Mouse (Mus musculus): Measurements from ENCODE around the gene Braf.

Braf gene

GRCm38 (mm10) chr6:39607365-39607764 lies 117.9 kb downstream of the Braf start:
- DNase-seq (ENCODE audit: low read depth, low spot score) = no peak

- no peak for DNase-seq (ENCODE audit: low read depth, low spot score)
Measured at GRCm38 (mm10) chr6:39606862-39607261, 118.4 kb downstream of the Braf start.

- DNase-seq (ENCODE audit: low read depth, low spot score) = no peak
Measured at GRCm38 (mm10) chr6:39606056-39606455, 119.2 kb downstream of the Braf start.

DNA sequence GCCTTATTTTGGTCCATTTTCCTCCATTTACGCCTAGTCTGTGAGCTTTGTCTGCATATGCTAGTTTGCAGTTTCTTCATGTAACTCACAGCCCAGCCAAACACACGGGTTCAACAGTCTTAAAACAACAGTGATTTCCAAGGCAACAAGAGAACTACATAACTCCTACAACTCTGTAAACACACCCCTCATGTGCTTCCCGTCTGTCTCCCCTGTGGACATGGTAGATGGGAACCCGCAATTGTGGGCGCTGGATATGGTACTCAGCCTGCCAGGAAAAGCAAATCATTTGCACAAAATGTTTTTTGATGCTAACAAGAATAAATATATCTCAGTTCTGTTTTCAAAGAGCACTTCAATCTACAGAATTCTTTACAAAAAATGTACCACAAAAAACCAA lies 120.7 kb downstream of the Braf start:
- no peak for DNase-seq (ENCODE audit: low read depth, low spot score)

DNA sequence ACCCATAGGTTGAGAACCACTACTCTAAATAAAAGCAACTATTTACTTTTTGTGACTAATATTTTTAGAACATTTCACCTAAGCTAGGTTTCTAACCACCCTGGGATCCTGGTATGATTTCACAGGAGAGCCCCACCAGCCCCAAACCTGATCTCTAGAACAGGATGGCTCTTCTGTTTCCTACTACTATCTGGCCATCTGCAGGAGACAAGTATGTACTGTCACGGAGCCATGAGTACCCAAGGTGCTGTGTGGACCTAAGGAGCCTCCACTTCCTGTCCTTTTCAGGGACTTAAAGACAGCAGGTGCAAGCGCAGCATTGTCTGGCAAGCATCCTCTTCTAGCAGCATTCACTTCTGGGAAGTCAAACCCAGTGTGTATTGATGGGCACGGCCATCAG lies 123.4 kb downstream of the Braf start:
- DNase-seq (ENCODE audit: low read depth, low spot score) = no peak

DNA sequence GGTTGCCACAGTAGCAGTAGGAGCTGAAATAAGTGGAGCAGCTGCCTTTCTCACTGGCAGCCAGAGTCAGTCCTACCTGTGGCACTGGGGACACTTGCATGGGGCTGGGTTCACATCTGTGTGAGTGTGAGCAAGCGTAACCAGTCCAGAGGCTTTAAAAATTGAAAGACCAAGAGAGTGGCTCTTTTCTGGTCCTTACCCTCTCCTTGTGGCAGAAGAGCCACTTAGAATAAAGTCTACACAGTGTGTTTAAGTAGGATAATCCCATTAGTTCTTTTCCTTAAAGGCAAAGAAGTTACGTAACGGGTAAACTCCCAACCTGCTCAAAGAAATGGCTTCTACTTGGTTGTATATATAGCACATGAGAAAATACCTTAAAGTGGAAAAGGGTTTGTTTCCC lies 124.4 kb downstream of the Braf start:
- DNase-seq (ENCODE audit: low read depth, low spot score) = no peak

DNA sequence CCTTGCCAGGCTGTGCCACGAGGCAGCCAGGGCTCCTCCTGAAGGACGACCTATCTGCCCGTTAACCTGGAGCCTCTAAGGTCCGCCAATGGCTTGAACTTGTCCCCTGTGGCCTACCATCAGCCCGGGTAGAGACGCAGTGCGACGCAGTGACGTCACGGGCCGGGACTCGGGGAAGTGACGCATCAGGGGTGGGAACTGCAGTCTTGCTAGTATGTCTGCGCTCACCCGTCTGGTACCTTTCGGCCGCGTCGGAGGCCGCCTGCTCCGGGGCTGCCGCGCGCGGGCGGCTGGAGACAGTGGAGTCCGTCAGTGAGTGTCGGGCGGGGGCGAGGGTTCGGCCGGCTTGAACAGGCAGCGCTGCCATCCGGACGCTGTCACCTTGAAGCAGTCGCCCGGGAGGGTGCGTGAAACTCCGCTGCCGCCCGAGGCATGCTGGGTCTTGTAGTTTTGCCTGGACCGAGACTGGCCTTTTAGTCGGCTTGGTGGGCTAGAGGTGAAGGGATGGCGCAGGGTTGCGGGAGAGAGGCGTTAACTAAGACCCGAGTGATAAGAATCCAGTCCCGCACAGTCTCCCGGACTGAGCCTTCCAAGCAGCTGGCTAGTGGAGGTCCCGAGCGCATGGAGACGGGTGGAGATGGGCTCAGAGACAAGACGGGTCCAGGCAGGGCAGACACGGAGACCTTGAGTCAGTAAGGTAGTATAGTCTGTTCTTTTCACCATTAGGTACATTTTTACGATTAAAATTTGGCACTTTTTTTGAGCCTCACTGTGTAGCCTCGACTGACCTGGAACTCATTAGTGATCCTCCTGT lies 132.7 kb downstream of the Braf start, which contains the start of gene Ndufb2:
Gene Ndufb2 (plus strand): TSS at position 174 of the 814 bp plus-strand sequence.
- peak; percentile 94 for DNase-seq (ENCODE audit: low read depth, low spot score)

GRCm38 (mm10) chr6:39591481-39591880 lies 133.8 kb downstream of the Braf start:
- DNase-seq (ENCODE audit: low read depth, low spot score) = no peak

DNA sequence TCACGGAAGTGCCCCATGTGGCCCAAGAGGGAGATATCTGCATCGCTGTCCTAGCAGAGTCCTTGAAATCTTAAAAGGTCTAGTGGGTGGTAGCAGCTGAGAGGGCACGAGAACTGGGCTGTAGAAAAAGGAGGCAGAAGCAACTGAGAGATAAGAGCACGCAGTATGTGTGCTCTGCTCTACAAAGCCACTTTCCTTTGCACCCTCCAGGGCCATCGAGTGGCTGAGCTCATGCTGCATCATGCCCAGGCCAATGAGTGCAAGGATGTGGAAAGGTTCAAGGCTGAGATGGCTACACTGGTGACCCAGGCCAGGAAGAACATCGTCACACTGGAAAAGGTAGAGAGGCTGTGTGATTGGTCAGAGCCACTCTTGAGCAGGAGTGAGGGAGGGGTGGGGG lies 139.7 kb downstream of the Braf start, which contains the start of gene Gm42420:
Gene Gm42420 (plus strand): TSS at position 237 of the 400 bp plus-strand sequence.
- DNase-seq (ENCODE audit: low read depth, low spot score) = no peak

DNA sequence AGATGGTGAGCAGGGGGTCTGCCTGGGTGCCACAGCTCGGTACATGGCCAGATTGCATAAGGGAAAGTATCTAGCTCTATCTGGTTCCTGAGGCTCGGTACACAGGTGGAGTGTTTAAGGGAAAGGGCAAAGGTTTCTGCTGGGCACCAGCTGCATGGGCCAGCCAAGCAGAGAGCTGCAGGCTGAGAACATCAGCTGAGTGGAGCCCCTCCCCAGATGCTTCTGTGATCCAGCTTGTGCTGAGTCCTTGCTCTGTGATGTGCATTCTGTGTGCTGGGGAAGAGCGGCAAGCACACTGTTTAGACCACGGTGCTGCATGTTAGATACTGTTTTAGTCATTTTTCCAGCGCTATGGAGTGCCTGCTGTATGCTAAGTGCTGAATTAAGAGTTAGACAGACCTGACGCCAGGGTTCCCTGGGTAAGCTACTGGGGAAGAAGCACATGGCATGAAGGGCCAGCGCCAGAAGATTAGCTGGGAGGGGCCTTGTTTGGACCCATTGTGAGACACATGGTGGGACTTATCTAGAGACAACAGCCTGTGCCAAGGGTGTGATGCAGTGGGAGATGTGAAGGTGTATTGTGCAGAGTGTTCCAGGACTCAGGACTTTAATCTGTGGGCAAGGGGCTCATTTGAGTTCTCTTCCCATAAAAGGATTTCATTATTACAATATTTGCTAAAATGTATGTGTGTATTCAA lies 144.0 kb downstream of the Braf start:
- DNase-seq (ENCODE audit: low read depth, low spot score) = no peak

DNA sequence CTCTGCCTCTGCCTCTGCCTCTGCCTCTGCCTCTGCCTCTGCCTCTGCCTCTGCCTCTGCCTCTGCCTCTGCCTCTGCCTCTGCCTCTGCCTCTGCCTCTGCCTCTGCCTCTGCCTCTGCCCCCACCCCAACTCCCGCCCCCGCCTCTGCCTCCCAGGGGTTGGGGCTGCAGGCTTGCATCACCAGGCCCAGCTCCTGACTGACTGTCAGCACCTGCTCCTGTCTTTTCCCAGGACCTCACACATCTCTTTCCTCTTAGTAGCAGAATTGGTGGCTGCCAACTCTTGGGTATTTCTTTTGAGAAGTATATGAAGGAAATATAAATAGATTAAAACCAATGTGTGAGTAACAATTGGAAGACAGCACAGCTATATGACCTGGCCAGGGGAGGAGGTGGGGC lies 144.7 kb downstream of the Braf start:
- DNase-seq (ENCODE audit: low read depth, low spot score) = no peak

- DNase-seq (ENCODE audit: low read depth, low spot score) = no peak
Measured at GRCm38 (mm10) chr6:39579552-39579951, 145.7 kb downstream of the Braf start.

- no peak for DNase-seq (ENCODE audit: low read depth, low spot score)
Measured at GRCm38 (mm10) chr6:39574951-39575350, 150.3 kb downstream of the Braf start.

DNA sequence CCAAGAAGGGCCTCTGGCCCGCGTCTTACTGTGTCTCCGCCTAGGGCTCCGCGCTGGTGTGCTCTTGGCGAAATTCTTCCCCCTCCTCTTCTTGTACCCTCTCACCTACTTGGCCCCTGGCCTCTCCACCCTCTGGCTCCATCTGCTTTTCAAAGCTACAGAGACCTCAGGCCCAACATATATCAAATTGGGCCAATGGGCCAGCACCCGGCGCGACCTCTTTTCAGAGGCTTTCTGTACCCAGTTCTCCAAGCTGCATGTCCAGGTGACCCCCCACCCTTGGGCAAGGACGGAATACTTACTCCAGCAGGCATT lies 150.8 kb downstream of the Braf start:
- no peak for DNase-seq (ENCODE audit: low read depth, low spot score)

GRCm38 (mm10) chr6:39573791-39574554 lies 151.3 kb downstream of the Braf start, which contains the start of gene Adck2:
Gene Adck2, plus strand, starts transcription at chr6:39573873.
- peak; percentile 73 for DNase-seq (ENCODE audit: low read depth, low spot score)

DNA sequence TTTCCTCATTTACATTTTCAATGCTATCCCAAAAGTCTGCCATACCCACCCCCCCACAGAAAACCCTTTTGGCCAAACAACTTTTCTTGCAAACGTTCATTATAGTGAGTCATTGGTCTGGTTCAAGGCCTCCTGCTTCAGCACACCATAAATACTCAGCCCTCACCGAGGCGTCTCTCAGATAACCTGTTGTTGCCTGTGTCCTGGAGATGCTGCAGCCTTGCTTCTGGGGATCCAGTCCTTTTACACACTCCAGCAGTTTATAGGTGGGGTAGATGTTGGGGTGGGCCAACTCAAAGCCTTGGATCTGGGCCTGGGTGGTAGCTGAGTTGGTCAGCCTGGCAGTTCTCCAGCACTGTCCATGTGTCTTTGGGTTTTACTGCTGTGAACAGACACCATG lies 154.8 kb downstream of the Braf start:
- no peak for DNase-seq (ENCODE audit: low read depth, low spot score)

DNA sequence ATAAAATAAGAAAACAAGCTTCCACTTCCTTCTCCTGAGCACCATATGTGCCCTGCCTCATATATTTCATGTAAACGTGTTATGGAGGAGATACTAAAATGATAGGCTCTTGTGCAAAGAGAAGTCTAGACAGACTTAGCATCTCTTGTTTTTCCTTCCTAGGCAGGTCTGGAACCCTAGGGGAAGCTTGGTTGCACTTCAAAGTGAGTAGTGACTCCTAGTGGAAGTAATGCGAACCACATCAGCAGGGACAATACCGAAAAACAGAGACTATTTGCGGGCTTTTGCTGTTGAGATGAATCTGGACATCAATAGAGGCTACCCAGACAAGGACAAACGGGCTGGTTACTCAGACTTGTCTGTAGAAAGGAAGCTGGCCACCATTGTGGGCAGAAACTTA lies 157.7 kb downstream of the Braf start:
- DNase-seq (ENCODE audit: low read depth, low spot score) = peak; percentile 64

- DNase-seq (ENCODE audit: low read depth, low spot score) = peak; percentile 89
Measured at GRCm38 (mm10) chr6:39562166-39563015, 162.9 kb downstream of the Braf start.

GRCm38 (mm10) chr6:39559276-39559939 lies 165.9 kb downstream of the Braf start:
- no peak for DNase-seq (ENCODE audit: low read depth, low spot score)

DNA sequence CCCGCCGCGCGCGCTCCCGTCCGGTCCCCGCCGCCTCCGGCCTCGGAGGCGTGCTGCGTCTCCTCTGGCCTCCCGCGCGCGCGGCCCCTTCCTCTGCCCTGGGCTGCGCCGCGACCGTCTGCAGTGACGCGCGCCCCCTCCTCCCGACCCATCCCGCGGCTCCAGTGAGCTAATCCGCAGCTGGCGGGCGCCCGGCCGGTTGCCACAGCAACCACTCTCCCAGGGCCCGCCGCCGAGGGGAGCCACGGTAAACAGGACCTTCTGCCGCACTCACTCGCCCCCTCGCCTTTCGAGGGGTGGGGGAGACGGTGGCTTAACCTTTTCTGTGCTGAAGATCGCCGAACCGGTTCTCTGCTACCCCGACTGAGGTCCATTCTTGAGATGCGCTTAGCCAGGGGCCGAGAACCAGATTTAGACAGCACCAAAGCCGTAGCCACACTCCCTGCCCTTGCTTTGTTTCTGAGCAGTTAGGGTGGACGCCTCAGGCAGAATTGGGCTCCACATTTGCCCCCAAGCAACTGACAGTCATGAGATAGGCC lies 167.5 kb downstream of the Braf start, which contains the start of gene Dennd2a:
Gene Dennd2a (minus strand): TSS at position 145 of the 539 bp plus-strand sequence.
- DNase-seq (ENCODE audit: low read depth, low spot score) = peak; percentile 85

Measured in forelimb bud, embryonic 11.5 days (tissue).